Mouse (Mus musculus): ENCODE data around the gene Zfp57. TPM values are rescaled to one million over a fixed set of nuclear protein-coding genes. Genes with fewer than 3 reads are reported as not detected.

Zfp57 gene
- total and polyA plus RNA-seq, 2 experiments from 2014 or later: 9.2 to 12.5 TPM

GRCm38 (mm10) chr17:37050876-37051275 is 49.9 kb downstream of the Zfp57 start:
- WGBS: 17% methylated on average over 27 of the region's 27 CpGs
- DNase-seq (ENCODE audit: low spot score) (no peak), ATAC-seq (ENCODE audit: insufficient read depth, low read depth) (no peak)
- H3K9me3 ChIP-seq (replicated peaks; ENCODE audit: control insufficient read depth, low read length): no peaks in the 10 kb centered on the region
- peaks cover 22% of the 10 kb centered on the region for H3K4me1 ChIP-seq (ENCODE audit: control insufficient read depth, insufficient read depth)
- H3K36me3 ChIP-seq (replicated peaks; ENCODE audit: control insufficient read depth, insufficient read depth, low read length): peaks cover 11% of the 10 kb centered on the region; the same call in 1 of the 2 replicates
- TF ChIP-seq EP300 (IDR thresholded peaks at IDR 0.05; ENCODE audit: low read depth) (no peak), CTCF (IDR thresholded peaks at IDR 0.05; ENCODE audit: low read depth) (no peak)
- H3K27ac ChIP-seq (ENCODE audit: low read depth): no peak overlapping the region
- H3K4me3 ChIP-seq (ENCODE audit: low read depth, low read length): peak overlapping the region; percentile 47
- H3K27me3 ChIP-seq (ENCODE audit: control insufficient read depth, insufficient read depth, low read length): peaks cover 37% of the 10 kb centered on the region
- peak overlapping the region; percentile 50 for H3K9ac ChIP-seq (replicated peaks; ENCODE audit: low read depth, low read length)
- H3K4me2 ChIP-seq (ENCODE audit: low read depth, low read length): peak overlapping the region; percentile 85

- Histone ChIP-seq H3K4me2 (ENCODE audit: low read depth, low read length) (no peak overlapping the region), H3K36me3 (replicated peaks; ENCODE audit: control insufficient read depth, insufficient read depth, low read length) (peaks cover 14% of the 10 kb centered on the region; the same call in 1 of the 2 replicates), H3K27ac (ENCODE audit: low read depth) (no peak overlapping the region), H3K4me1 (ENCODE audit: control insufficient read depth, insufficient read depth) (peaks cover 19% of the 10 kb centered on the region), H3K9ac (replicated peaks; ENCODE audit: low read depth, low read length) (no peak overlapping the region), H3K9me3 (replicated peaks; ENCODE audit: control insufficient read depth, low read length) (no peaks in the 10 kb centered on the region), H3K27me3 (ENCODE audit: control insufficient read depth, insufficient read depth, low read length) (peaks cover 34% of the 10 kb centered on the region), H3K4me3 (ENCODE audit: low read depth, low read length) (no peak overlapping the region)
- ATAC-seq (ENCODE audit: insufficient read depth, low read depth): no peak
- TF ChIP-seq EP300 (IDR thresholded peaks at IDR 0.05; ENCODE audit: low read depth) (no peak), CTCF (IDR thresholded peaks at IDR 0.05; ENCODE audit: low read depth) (no peak)
- DNase-seq (ENCODE audit: low spot score): no peak
- WGBS: 52% methylated on average over 4 of the region's 4 CpGs
Observed at GRCm38 (mm10) chr17:37051745-37052144, 50.8 kb downstream of the Zfp57 start.

GRCm38 (mm10) chr17:37056957-37057356 is 56.0 kb downstream of the Zfp57 start:
- Histone ChIP-seq H3K4me3 (ENCODE audit: low read depth, low read length) (no peak overlapping the region), H3K9ac (replicated peaks; ENCODE audit: low read depth, low read length) (no peak overlapping the region), H3K36me3 (replicated peaks; ENCODE audit: control insufficient read depth, insufficient read depth, low read length) (peaks cover 24% of the 10 kb centered on the region), H3K9me3 (replicated peaks; ENCODE audit: control insufficient read depth, low read length) (no peaks in the 10 kb centered on the region), H3K4me1 (ENCODE audit: control insufficient read depth, insufficient read depth) (no peaks in the 10 kb centered on the region), H3K27ac (ENCODE audit: low read depth) (no peak overlapping the region), H3K27me3 (ENCODE audit: control insufficient read depth, insufficient read depth, low read length) (no peaks in the 10 kb centered on the region), H3K4me2 (ENCODE audit: low read depth, low read length) (no peak overlapping the region)
- WGBS: 89% methylated on average over 6 of the region's 6 CpGs
- DNase-seq (ENCODE audit: low spot score) (no peak), ATAC-seq (ENCODE audit: insufficient read depth, low read depth) (no peak)
- TF ChIP-seq CTCF (IDR thresholded peaks at IDR 0.05; ENCODE audit: low read depth): no peak
- no peak for TF ChIP-seq EP300 (IDR thresholded peaks at IDR 0.05; ENCODE audit: low read depth)

Other genes with a start within 250 kb of the Zfp57 start
- not detected in 2 replicates for gene H2-M10.5, start 228.3 kb upstream of the Zfp57 start, total RNA-seq (2014; rRNA removed; ENCODE audit: low replicate concordance)
- gene H2-M10.5, start 228.3 kb upstream of the Zfp57 start, polyA plus RNA-seq (2015; fragmentation: Nextera tagmentation; extraction: Ambion mirVana): not detected in 2 replicates
- not detected in 2 replicates for gene H2-M10.6, start 189.0 kb upstream of the Zfp57 start, total RNA-seq (2014; rRNA removed; ENCODE audit: low replicate concordance)
- gene H2-M10.6, start 189.0 kb upstream of the Zfp57 start, polyA plus RNA-seq (2015; fragmentation: Nextera tagmentation; extraction: Ambion mirVana): not detected in 2 replicates
- gene Trim26, start 164.0 kb upstream of the Zfp57 start, total RNA-seq (2014; rRNA removed; ENCODE audit: low replicate concordance): 11.4 and 13.8 TPM in 2 replicates
- gene Trim26, start 164.0 kb upstream of the Zfp57 start, polyA plus RNA-seq (2015; fragmentation: Nextera tagmentation; extraction: Ambion mirVana): 14.0 and 14.9 TPM in 2 replicates
- not detected in 2 replicates for gene Trim15, start 134.0 kb upstream of the Zfp57 start, total RNA-seq (2014; rRNA removed; ENCODE audit: low replicate concordance)
- not detected in 2 replicates for gene Trim15, start 134.0 kb upstream of the Zfp57 start, polyA plus RNA-seq (2015; fragmentation: Nextera tagmentation; extraction: Ambion mirVana)
- 0.15 TPM in 1 of 2 replicates, not detected in the other for gene Trim10, start 131.6 kb upstream of the Zfp57 start, total RNA-seq (2014; rRNA removed; ENCODE audit: low replicate concordance)
- gene Trim10, start 131.6 kb upstream of the Zfp57 start, polyA plus RNA-seq (2015; fragmentation: Nextera tagmentation; extraction: Ambion mirVana): 0.63 and 0.97 TPM in 2 replicates
- gene Trim40, start 111.0 kb upstream of the Zfp57 start, total RNA-seq (2014; rRNA removed; ENCODE audit: low replicate concordance): not detected in 2 replicates
- gene Trim40, start 111.0 kb upstream of the Zfp57 start, polyA plus RNA-seq (2015; fragmentation: Nextera tagmentation; extraction: Ambion mirVana): not detected in 2 replicates
- gene Trim31, start 103.0 kb upstream of the Zfp57 start, total RNA-seq (2014; rRNA removed; ENCODE audit: low replicate concordance): not detected in 2 replicates
- gene Trim31, start 103.0 kb upstream of the Zfp57 start, polyA plus RNA-seq (2015; fragmentation: Nextera tagmentation; extraction: Ambion mirVana): not detected in 2 replicates
- 0.66 and 8.0 TPM in 2 replicates for gene Rnf39, start 58.2 kb upstream of the Zfp57 start, total RNA-seq (2014; rRNA removed; ENCODE audit: low replicate concordance)
- gene Rnf39, start 58.2 kb upstream of the Zfp57 start, polyA plus RNA-seq (2015; fragmentation: Nextera tagmentation; extraction: Ambion mirVana): 0.16 TPM in 2 replicates
- gene Ppp1r11, start 49.4 kb upstream of the Zfp57 start, total RNA-seq (2014; rRNA removed; ENCODE audit: low replicate concordance): 22.3 and 29.6 TPM in 2 replicates
- 84.0 and 84.4 TPM in 2 replicates for gene Ppp1r11, start 49.4 kb upstream of the Zfp57 start, polyA plus RNA-seq (2015; fragmentation: Nextera tagmentation; extraction: Ambion mirVana)
- 13.4 and 20.4 TPM in 2 replicates for gene Znrd1, start 42.6 kb upstream of the Zfp57 start, total RNA-seq (2014; rRNA removed; ENCODE audit: low replicate concordance)
- gene Znrd1, start 42.6 kb upstream of the Zfp57 start, polyA plus RNA-seq (2015; fragmentation: Nextera tagmentation; extraction: Ambion mirVana): 33.6 and 38.4 TPM in 2 replicates
- gene Znrd1as, start 42.6 kb upstream of the Zfp57 start, total RNA-seq (2014; rRNA removed; ENCODE audit: low replicate concordance): 2.8 TPM in 1 of 2 replicates, not detected in the other
- gene Znrd1as, start 42.6 kb upstream of the Zfp57 start, polyA plus RNA-seq (2015; fragmentation: Nextera tagmentation; extraction: Ambion mirVana): 8.2 and 10.0 TPM in 2 replicates
- not detected in 2 replicates for gene 2410137M14Rik, start 19.9 kb upstream of the Zfp57 start, total RNA-seq (2014; rRNA removed; ENCODE audit: low replicate concordance)
- 0.18 TPM in 1 of 2 replicates, not detected in the other for gene 2410137M14Rik, start 19.9 kb upstream of the Zfp57 start, polyA plus RNA-seq (2015; fragmentation: Nextera tagmentation; extraction: Ambion mirVana)
- gene H2-M5, start 11.6 kb upstream of the Zfp57 start, total RNA-seq (2014; rRNA removed; ENCODE audit: low replicate concordance): not detected in 2 replicates
- gene H2-M5, start 11.6 kb upstream of the Zfp57 start, polyA plus RNA-seq (2015; fragmentation: Nextera tagmentation; extraction: Ambion mirVana): 0.04 TPM in 1 of 2 replicates, not detected in the other
- not detected in 2 replicates for gene Mog, start 22.2 kb downstream of the Zfp57 start, total RNA-seq (2014; rRNA removed; ENCODE audit: low replicate concordance)
- not detected in 2 replicates for gene Mog, start 22.2 kb downstream of the Zfp57 start, polyA plus RNA-seq (2015; fragmentation: Nextera tagmentation; extraction: Ambion mirVana)
- gene Gabbr1, start 44.8 kb downstream of the Zfp57 start, total RNA-seq (2014; rRNA removed; ENCODE audit: low replicate concordance): 4.8 and 6.7 TPM in 2 replicates
- 1.8 and 1.9 TPM in 2 replicates for gene Gabbr1, start 44.8 kb downstream of the Zfp57 start, polyA plus RNA-seq (2015; fragmentation: Nextera tagmentation; extraction: Ambion mirVana)
- not detected in 2 replicates for gene Olfr90, start 87.3 kb downstream of the Zfp57 start, total RNA-seq (2014; rRNA removed; ENCODE audit: low replicate concordance)
- gene Olfr90, start 87.3 kb downstream of the Zfp57 start, polyA plus RNA-seq (2015; fragmentation: Nextera tagmentation; extraction: Ambion mirVana): not detected in 2 replicates
- not detected in 2 replicates for gene Olfr91, start 97.1 kb downstream of the Zfp57 start, total RNA-seq (2014; rRNA removed; ENCODE audit: low replicate concordance)
- not detected in 2 replicates for gene Olfr91, start 97.1 kb downstream of the Zfp57 start, polyA plus RNA-seq (2015; fragmentation: Nextera tagmentation; extraction: Ambion mirVana)
- gene Olfr92, start 118.9 kb downstream of the Zfp57 start, total RNA-seq (2014; rRNA removed; ENCODE audit: low replicate concordance): not detected in 2 replicates
- gene Olfr92, start 118.9 kb downstream of the Zfp57 start, polyA plus RNA-seq (2015; fragmentation: Nextera tagmentation; extraction: Ambion mirVana): not detected in 2 replicates
- gene Olfr93, start 160.3 kb downstream of the Zfp57 start, total RNA-seq (2014; rRNA removed; ENCODE audit: low replicate concordance): not detected in 2 replicates
- gene Olfr93, start 160.3 kb downstream of the Zfp57 start, polyA plus RNA-seq (2015; fragmentation: Nextera tagmentation; extraction: Ambion mirVana): not detected in 2 replicates
- gene Ubd, start 192.7 kb downstream of the Zfp57 start, total RNA-seq (2014; rRNA removed; ENCODE audit: low replicate concordance): not detected in 2 replicates
- not detected in 2 replicates for gene Ubd, start 192.7 kb downstream of the Zfp57 start, polyA plus RNA-seq (2015; fragmentation: Nextera tagmentation; extraction: Ambion mirVana)
- not detected in 2 replicates for gene Olfr94, start 199.8 kb downstream of the Zfp57 start, total RNA-seq (2014; rRNA removed; ENCODE audit: low replicate concordance)
- not detected in 2 replicates for gene Olfr94, start 199.8 kb downstream of the Zfp57 start, polyA plus RNA-seq (2015; fragmentation: Nextera tagmentation; extraction: Ambion mirVana)
- not detected in 2 replicates for gene Olfr95, start 212.0 kb downstream of the Zfp57 start, total RNA-seq (2014; rRNA removed; ENCODE audit: low replicate concordance)
- not detected in 2 replicates for gene Olfr95, start 212.0 kb downstream of the Zfp57 start, polyA plus RNA-seq (2015; fragmentation: Nextera tagmentation; extraction: Ambion mirVana)
- gene Olfr96, start 219.0 kb downstream of the Zfp57 start, total RNA-seq (2014; rRNA removed; ENCODE audit: low replicate concordance): not detected in 2 replicates
- not detected in 2 replicates for gene Olfr96, start 219.0 kb downstream of the Zfp57 start, polyA plus RNA-seq (2015; fragmentation: Nextera tagmentation; extraction: Ambion mirVana)
- not detected in 2 replicates for gene Olfr97, start 236.2 kb downstream of the Zfp57 start, total RNA-seq (2014; rRNA removed; ENCODE audit: low replicate concordance)
- not detected in 2 replicates for gene Olfr97, start 236.2 kb downstream of the Zfp57 start, polyA plus RNA-seq (2015; fragmentation: Nextera tagmentation; extraction: Ambion mirVana)

All from heart, postnatal 0 days (tissue).